Mouse (Mus musculus) T-cell, adult 2 months (primary cell): ENCODE measurements around the gene Usp1.
"Not testable (repeated sequence)": the region's sequence is repeated elsewhere in the genome, so short reads cannot be mapped to it uniquely, and the experiment has no call there.

Source experiments
- DNase-seq: peaks from one replicate; pipeline ENCODE4 v3.0.0; 2022; ENCODE audit warnings: low spot score

Usp1 gene

GRCm38 (mm10) chr4:98979976-98980375 is 56.4 kb downstream of the Usp1 start:
- not testable (repeated sequence) for DNase-seq

GRCm38 (mm10) chr4:98984701-98985100 is 61.1 kb downstream of the Usp1 start:
- no peak for DNase-seq
